Mouse (Mus musculus) hindbrain, embryonic 13.5 days (tissue): Measurements from ENCODE around the gene Yars. TPM values are rescaled to one million over a fixed set of nuclear protein-coding genes. Genes with fewer than 3 reads are reported as not detected.

ENCODE experiments used
- ATAC-seq: fragments of 200-750 bp; cut with Nextera tagmentation; 2 replicates; pipeline ENCODE4 v1.8.0; 2017; ENCODE audit warnings: moderate TSS enrichment; ENCODE audit not compliant: low FRiP score
- H3K27ac ChIP-seq: fragments of 300-500 bp; sonication (generic); 2 replicates; pipeline ENCODE4 v1.5.1; 2015; ENCODE audit warnings: inconsistent platforms, mild to moderate bottlenecking, moderate library complexity
- H3K27me3 ChIP-seq: fragments of 300-500 bp; sonication (generic); 2 replicates; pipeline ENCODE4 v1.6.1; 2015; ENCODE audit warnings: mild to moderate bottlenecking, inconsistent platforms
- H3K36me3 ChIP-seq: fragments of 300-500 bp; sonication (generic); 2 replicates; pipeline ENCODE4 v1.6.1; 2015; ENCODE audit warnings: mild to moderate bottlenecking, inconsistent platforms
- H3K4me1 ChIP-seq: fragments of 300-500 bp; sonication (generic); replicated peaks from 2 replicates; pipeline ENCODE4 v1.6.1; 2015; ENCODE audit warnings: inconsistent platforms
- H3K4me2 ChIP-seq: fragments of 300-500 bp; sonication (generic); 2 replicates; pipeline ENCODE4 v1.6.1; 2015; ENCODE audit warnings: inconsistent platforms, mild to moderate bottlenecking, moderate library complexity
- H3K4me3 ChIP-seq: fragments of 300-500 bp; sonication (generic); 2 replicates; pipeline ENCODE4 v1.5.1; 2015; ENCODE audit warnings: mild to moderate bottlenecking, inconsistent platforms
- H3K9ac ChIP-seq: fragments of 300-500 bp; sonication (generic); 2 replicates; pipeline ENCODE4 v1.6.1; 2015; ENCODE audit warnings: mild to moderate bottlenecking, inconsistent platforms
- H3K9me3 ChIP-seq: fragments of 300-500 bp; sonication (generic); 2 replicates; pipeline ENCODE4 v1.6.1; 2016; ENCODE audit warnings: inconsistent platforms
- WGBS: fragments of 180-500 bp; shearing (Covaris S2); methylation state at CpG from one replicate; pipeline ENCODE4 v1.1.7; 2015; 5-methylcytosine and 5-hydroxymethylcytosine counted together
- polyA plus RNA-seq: library from polyadenylated mRNA; unstranded; fragments of >200 nt; fragmentation: Nextera tagmentation; extraction: Ambion mirVana; gene quantifications from 2 replicates; pipeline ENCODE4 v1.2.1, GENCODE M21; 2015

Yars gene
- polyA plus RNA-seq, 1 experiment from 2014 or later = 104 TPM

- no peaks in the 10 kb centered on the region for H3K9me3 ChIP-seq
- H3K4me2 ChIP-seq = peak overlapping the region; percentile 55
- 14% methylated on average over 55 of the region's 55 CpGs for WGBS
- peak overlapping the region; percentile 46 for H3K27ac ChIP-seq
- ATAC-seq = peak; percentile 39; the same call in 1 of the 2 replicates
- peaks cover 58% of the 10 kb centered on the region for H3K4me1 ChIP-seq
- peaks cover 61% of the 10 kb centered on the region for H3K36me3 ChIP-seq
- H3K4me3 ChIP-seq = peak overlapping the region; percentile 25
- peak overlapping the region; percentile 71 for H3K9ac ChIP-seq
- H3K27me3 ChIP-seq = peaks cover 27% of the 10 kb centered on the region
Measured at GRCm38 (mm10) chr4:129223421-129224281, 34.1 kb downstream of the Yars start.

DNA sequence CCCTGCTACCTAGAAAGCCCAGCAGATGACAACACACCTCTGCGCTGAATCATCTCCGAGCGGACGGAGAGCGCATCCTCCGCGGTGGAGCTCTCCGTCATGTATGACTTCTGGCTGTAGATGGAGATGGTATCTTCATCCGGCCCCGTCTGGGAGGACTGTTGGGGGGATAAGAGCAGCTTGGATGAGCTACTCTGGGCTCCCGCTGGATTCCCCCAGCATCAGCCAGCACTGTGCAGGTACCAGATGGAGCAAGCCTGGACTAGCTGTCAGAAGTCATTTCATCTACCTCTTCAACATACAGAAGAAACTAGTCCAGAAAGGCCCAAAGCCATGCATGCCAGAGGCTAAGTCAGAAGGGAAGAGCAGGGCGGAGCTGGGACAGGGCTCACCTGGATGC, 35.8 kb downstream of the Yars start:
- Histone ChIP-seq H3K27ac (no peak overlapping the region), H3K4me3 (no peak overlapping the region), H3K27me3 (peaks cover 27% of the 10 kb centered on the region), H3K4me1 (peaks cover 58% of the 10 kb centered on the region), H3K36me3 (peaks cover 45% of the 10 kb centered on the region), H3K9me3 (no peaks in the 10 kb centered on the region), H3K4me2 (peak overlapping the region; percentile 67; the same call in 1 of the 2 replicates), H3K9ac (peak overlapping the region; percentile 62)
- WGBS = 98% methylated on average over 12 of the region's 12 CpGs
- no peak for ATAC-seq

DNA sequence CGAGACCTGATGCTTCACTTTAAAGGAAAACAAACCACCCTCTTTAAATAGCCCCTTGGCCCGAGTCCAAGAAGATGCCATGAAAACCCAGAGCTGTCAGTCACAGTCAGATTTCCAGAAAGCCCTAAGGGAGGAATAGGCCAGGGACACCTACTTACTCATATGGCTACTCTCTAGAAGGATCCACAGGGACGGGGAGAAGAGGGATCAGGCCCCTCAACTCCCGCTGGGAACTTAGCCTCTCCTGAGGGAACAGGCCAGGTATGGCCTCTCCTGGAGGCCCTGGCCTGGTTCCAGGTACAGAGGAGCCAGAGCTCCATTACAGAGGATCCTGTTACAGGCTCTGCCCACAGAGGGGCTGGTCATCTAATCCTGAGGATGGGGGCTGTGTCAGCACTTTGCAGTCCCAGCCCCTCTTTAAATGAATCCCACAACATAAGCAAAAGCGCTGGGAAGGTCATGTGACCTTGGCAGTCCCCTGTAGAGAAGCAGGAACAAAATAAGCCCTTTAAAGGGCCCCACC, 36.9 kb downstream of the Yars start:
- H3K36me3 ChIP-seq = peaks cover 33% of the 10 kb centered on the region
- H3K4me2 ChIP-seq = peak overlapping the region; percentile 67
- peak overlapping the region; percentile 81 for H3K27ac ChIP-seq
- no peaks in the 10 kb centered on the region for H3K9me3 ChIP-seq
- peaks cover 62% of the 10 kb centered on the region for H3K4me1 ChIP-seq
- peaks cover 27% of the 10 kb centered on the region for H3K27me3 ChIP-seq
- 27% methylated on average over 5 of the region's 5 CpGs for WGBS
- peak overlapping the region; percentile 82 for H3K9ac ChIP-seq
- peak overlapping the region; percentile 49 for H3K4me3 ChIP-seq
- ATAC-seq = no peak

DNA sequence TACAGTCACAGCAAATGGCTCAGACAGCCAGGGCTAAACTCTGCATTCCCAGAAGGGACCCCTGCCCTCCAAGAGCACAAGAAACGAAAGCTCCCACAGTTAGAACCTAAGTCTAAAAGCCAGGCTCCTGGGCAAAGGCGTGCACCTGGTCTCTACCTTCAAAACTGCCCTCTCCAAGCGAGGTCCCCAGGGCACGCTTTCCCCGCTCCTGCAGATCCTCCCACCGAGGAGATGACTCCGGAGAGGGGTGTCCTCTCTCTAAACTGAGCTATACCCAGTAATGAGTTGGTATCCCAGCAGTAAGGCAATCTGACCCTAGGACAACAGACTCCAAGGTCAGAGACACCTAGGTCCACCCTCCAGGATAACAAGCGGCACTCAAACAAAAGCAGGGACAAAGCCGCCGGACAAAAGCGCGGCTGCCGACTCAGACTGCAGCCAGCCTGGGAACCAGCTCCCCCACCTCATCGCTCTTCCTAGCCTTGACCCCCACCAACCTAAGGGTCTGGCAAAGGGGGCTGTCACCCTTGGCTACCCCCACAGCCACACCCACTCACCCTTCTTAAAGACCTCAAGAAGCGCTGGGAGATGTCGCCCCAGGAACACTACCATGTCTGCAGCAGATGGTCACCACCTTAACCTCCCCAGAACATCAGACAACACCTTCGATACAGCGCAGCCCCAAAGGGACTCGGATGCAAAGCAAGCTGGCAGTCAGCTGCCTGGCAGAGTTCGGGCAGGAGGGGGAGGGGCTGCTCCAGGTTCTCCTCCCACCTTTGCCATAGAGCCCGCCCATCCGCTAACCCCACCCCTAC, 37.8 kb downstream of the Yars start:
- Histone ChIP-seq H3K36me3 (peaks cover 24% of the 10 kb centered on the region), H3K9ac (peak overlapping the region; percentile 82), H3K27me3 (peaks cover 26% of the 10 kb centered on the region), H3K4me3 (peak overlapping the region; percentile 49), H3K9me3 (no peaks in the 10 kb centered on the region), H3K27ac (peak overlapping the region; percentile 81), H3K4me2 (peak overlapping the region; percentile 67), H3K4me1 (peaks cover 66% of the 10 kb centered on the region)
- WGBS = 6% methylated on average over 22 of the region's 22 CpGs
- ATAC-seq = peak; percentile 47; the same call in 1 of the 2 replicates

- H3K36me3 ChIP-seq = peaks cover 18% of the 10 kb centered on the region
- H3K4me2 ChIP-seq = peak overlapping the region; percentile 67
- peak overlapping the region; percentile 82 for H3K9ac ChIP-seq
- no peaks in the 10 kb centered on the region for H3K9me3 ChIP-seq
- H3K27me3 ChIP-seq = peaks cover 24% of the 10 kb centered on the region
- WGBS = 8% methylated on average over 8 of the region's 8 CpGs
- ATAC-seq = 0 out of 2 replicates have a peak, but pooled peaks have one; percentile 43
- peak overlapping the region; percentile 49 for H3K4me3 ChIP-seq
- H3K4me1 ChIP-seq = peaks cover 61% of the 10 kb centered on the region
- peak overlapping the region; percentile 81 for H3K27ac ChIP-seq
Measured at GRCm38 (mm10) chr4:129227985-129228381, 38.4 kb downstream of the Yars start.

GRCm38 (mm10) chr4:129230926-129231325, 41.4 kb downstream of the Yars start:
- H3K9ac ChIP-seq = no peak overlapping the region
- peaks cover 36% of the 10 kb centered on the region for H3K4me1 ChIP-seq
- no peak for ATAC-seq
- no peaks in the 10 kb centered on the region for H3K36me3 ChIP-seq
- 65% methylated on average over 8 of the region's 8 CpGs for WGBS
- no peak overlapping the region for H3K27ac ChIP-seq
- H3K27me3 ChIP-seq = peaks cover 3% of the 10 kb centered on the region
- no peaks in the 10 kb centered on the region for H3K9me3 ChIP-seq
- H3K4me2 ChIP-seq = no peak overlapping the region
- H3K4me3 ChIP-seq = no peak overlapping the region

DNA sequence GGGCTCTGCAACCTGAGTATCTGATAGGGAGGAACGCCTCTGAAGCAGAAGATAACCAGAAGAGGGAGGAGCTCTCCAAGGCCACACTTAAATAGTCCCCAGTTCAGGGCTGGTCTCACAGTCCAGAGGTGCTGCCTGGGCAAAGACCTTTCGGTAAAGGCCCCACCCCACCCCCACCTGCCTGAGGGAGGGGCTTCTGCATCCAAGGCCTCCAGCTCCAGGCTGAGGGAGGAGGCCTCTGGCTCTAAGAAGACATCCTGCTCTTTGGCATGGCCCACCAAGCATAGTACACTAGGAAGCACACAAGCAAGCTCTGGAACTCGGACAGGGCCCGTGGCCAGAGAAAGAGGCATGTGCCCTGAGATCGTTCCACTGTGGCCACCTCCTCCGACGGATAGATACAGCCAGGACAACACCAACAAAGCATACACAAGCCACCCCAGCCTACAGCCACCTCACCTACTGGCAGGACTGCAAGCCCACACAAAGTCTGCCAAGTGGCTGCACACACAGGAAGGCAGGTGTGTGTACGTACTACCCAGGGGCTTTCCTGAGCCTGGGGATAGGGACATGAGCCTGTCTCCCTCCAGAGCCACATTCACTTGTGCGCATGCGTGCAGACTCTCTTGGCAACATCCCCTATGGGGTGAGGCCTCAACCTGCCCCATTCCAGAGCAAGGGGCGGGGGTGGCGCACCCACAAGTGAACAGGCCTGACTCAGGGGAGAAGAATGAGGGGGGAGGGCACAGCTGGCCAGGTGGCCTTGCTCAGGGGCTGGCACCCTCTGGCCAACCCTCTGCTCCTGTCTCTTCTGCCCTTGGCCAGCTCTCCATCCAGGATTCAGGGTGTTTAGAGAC, 42.3 kb downstream of the Yars start:
- peaks cover 3% of the 10 kb centered on the region for H3K27me3 ChIP-seq
- 72% methylated on average over 12 of the region's 12 CpGs for WGBS
- no peak for ATAC-seq
- peak overlapping the region; percentile 46; the same call in 1 of the 2 replicates for H3K9ac ChIP-seq
- H3K36me3 ChIP-seq = no peaks in the 10 kb centered on the region
- no peak overlapping the region for H3K27ac ChIP-seq
- H3K4me3 ChIP-seq = no peak overlapping the region
- no peaks in the 10 kb centered on the region for H3K9me3 ChIP-seq
- H3K4me2 ChIP-seq = no peak overlapping the region
- peaks cover 33% of the 10 kb centered on the region for H3K4me1 ChIP-seq

- H3K9ac ChIP-seq = no peak overlapping the region
- no peak overlapping the region for H3K4me3 ChIP-seq
- no peak for ATAC-seq
- peaks cover 33% of the 10 kb centered on the region for H3K4me1 ChIP-seq
- 78% methylated on average over 9 of the region's 9 CpGs for WGBS
- H3K4me2 ChIP-seq = no peak overlapping the region
- peaks cover 3% of the 10 kb centered on the region for H3K27me3 ChIP-seq
- no peak overlapping the region for H3K27ac ChIP-seq
- no peaks in the 10 kb centered on the region for H3K36me3 ChIP-seq
- H3K9me3 ChIP-seq = no peaks in the 10 kb centered on the region
Measured at GRCm38 (mm10) chr4:129232561-129233360, 43.2 kb downstream of the Yars start.

GRCm38 (mm10) chr4:129234488-129234887, 44.9 kb downstream of the Yars start:
- H3K4me3 ChIP-seq = no peak overlapping the region
- H3K9me3 ChIP-seq = no peaks in the 10 kb centered on the region
- H3K36me3 ChIP-seq = no peaks in the 10 kb centered on the region
- peaks cover 42% of the 10 kb centered on the region for H3K4me1 ChIP-seq
- H3K27me3 ChIP-seq = peaks cover 3% of the 10 kb centered on the region
- no peak for ATAC-seq
- H3K4me2 ChIP-seq = no peak overlapping the region
- H3K9ac ChIP-seq = no peak overlapping the region
- 86% methylated on average over 7 of the region's 7 CpGs for WGBS
- H3K27ac ChIP-seq = no peak overlapping the region

DNA sequence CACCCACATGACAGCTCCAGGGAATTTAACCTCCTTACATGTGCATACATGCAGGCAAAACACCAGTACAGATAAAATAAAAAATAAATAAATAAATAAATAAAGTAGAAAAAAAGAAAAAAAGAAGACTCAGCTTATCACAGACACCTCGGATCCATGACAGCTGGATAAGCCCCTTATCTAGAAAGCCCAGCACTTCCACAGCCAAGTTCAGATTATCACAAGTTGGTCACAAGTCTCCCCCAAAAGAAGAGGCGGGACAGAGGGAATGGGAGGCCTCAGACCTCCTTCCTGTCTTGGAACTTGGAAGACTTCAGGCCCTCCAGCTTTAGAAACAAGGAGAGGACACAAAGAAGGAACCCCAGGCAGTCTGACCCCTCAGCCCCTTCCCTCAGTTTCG, 45.6 kb downstream of the Yars start:
- no peak for ATAC-seq
- no peak overlapping the region for H3K4me2 ChIP-seq
- H3K9ac ChIP-seq = no peak overlapping the region
- H3K36me3 ChIP-seq = no peaks in the 10 kb centered on the region
- peaks cover 4% of the 10 kb centered on the region for H3K27me3 ChIP-seq
- no peaks in the 10 kb centered on the region for H3K9me3 ChIP-seq
- H3K4me1 ChIP-seq = peaks cover 46% of the 10 kb centered on the region
- WGBS = 74% methylated on average over 3 of the region's 3 CpGs
- no peak overlapping the region for H3K4me3 ChIP-seq
- no peak overlapping the region for H3K27ac ChIP-seq

DNA sequence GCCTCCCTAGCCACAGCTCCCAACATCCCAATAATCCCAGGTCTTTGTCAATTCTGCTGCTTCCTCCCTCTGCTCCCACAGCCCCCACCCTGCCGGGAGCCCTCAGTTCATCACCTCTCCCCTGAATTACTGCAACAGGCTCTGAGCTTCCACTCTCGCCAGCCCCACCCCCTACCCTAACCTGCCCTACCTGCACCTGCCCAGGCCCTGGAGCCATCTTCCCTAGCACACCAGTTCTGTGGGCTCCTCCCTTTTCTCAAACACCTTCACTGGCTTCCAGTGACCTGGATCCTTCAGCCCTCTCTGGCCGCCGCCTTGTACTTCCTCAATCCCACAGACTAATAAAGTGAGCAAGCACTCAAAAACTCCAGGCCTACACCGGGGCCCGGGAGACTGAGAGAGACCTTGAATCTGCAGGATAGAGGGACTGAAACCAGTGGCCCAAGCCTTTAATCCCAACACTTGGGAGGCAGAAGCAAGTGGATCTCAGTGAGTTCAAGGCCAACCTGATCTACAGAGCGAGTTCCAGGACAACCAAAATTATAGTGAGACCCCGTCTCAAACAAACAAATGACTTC, 46.8 kb downstream of the Yars start:
- no peak for ATAC-seq
- H3K9me3 ChIP-seq = no peaks in the 10 kb centered on the region
- H3K9ac ChIP-seq = no peak overlapping the region
- H3K27me3 ChIP-seq = peaks cover 12% of the 10 kb centered on the region
- H3K36me3 ChIP-seq = no peaks in the 10 kb centered on the region
- WGBS = 86% methylated on average over 8 of the region's 8 CpGs
- H3K4me2 ChIP-seq = no peak overlapping the region
- no peak overlapping the region for H3K27ac ChIP-seq
- H3K4me3 ChIP-seq = no peak overlapping the region
- H3K4me1 ChIP-seq = peaks cover 44% of the 10 kb centered on the region
